Mouse (Mus musculus) E14TG2a.4 (cell line): ENCODE measurements around the gene Meiob.

Experiments
- CTCF ChIP-seq: conservative IDR thresholded peaks from 2 replicates; pipeline ENCODE4 v1.5.1; 2014; ENCODE audit warnings: low read length
- NANOG ChIP-seq: IDR thresholded peaks from 2 replicates; pipeline ENCODE4 v1.6.1; 2014; ENCODE audit warnings: borderline replicate concordance, low read length, mixed read lengths

DNA sequence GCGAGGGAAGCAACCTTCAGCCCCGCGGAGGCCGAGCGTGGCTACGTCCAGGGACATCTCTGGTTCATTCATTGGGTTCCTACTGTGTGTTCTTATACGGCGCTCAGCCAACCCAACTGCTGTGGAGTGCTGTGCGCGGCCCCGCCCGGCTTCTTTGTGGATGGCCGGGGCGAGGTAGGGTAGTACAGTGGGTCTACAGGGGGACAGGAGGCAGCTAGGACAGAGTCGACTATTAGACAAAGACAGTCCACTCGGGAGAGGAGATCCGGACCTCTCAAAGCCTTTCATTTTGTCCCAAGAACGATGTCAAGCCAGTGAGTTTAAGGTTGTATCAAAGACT, 82.8 kb downstream of the Meiob start:
- TF ChIP-seq CTCF, result no peak
- TF ChIP-seq NANOG, result no peak
